Mouse (Mus musculus) urinary bladder, postnatal 25 days (tissue): Measurements from ENCODE around the gene Rapgef4.
"Not testable (repeated sequence)": the region's sequence is repeated elsewhere in the genome, so short reads cannot be mapped to it uniquely, and the experiment has no call there.

Experiments used
- DNase-seq: peaks from one replicate; pipeline ENCODE4 v3.0.0; 2022; ENCODE audit warnings: low spot score

Rapgef4 gene

DNA sequence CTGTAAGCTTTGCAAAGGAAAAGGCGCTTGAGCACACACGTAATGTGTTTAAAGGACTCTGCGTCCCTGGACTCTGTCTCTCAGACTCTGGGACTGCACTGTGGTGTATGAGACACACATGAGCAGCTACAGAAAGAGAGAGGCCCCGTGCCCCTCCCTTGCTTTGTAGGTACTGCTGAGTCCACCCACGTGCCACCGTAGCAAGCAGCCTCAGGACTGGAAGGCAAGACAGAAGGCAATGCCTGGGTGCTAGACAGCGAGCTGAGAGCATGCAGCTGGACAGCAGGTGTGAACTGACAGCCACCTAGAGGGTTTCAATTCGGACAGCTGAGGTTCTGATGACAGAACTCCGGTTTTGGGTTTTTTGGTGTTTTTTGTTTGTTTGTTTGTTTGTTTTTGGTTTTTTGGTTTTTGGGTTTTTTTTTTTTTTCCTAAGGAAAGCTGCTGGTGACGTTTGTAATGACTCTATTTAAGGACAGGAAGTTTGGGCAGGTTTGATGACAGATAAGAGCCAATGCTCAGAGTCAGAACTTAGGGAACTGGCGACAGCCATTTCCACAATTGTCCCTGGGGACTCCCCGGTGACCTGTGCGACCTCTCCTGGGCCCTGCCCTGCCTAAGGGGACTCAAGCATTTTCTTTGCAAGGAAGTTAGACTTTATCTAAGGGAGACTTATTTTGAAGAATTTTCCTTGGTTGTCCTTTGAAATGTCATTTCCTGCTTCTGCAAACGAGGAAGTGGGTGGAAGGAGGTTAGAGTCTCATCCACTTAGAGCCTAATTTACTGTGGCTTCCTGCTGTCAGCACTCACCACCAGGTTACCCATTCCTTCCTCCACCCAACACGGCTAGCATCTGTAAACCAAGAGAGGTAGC is 136.3 kb downstream of the Rapgef4 start:
- no peak for DNase-seq

DNA sequence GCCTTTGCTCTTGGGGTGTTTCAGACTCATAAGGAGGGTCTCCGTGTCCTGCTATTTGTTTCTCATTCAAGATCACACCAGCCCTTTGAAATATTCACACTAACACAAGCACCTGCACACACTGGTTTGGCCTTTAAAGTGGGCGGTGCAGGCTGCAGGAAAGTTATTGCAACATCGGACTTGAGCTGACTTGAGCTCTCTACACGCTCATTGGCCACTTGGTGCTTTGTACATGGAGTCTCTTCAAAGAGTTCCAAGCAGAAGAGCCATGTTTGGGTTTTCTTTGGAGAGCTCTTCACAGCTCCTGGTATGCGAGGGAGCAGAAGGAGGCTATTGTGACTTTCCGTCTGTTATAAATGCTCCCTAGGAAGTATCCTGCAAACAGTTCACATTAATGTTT is 139.2 kb downstream of the Rapgef4 start:
- DNase-seq = no peak

DNA sequence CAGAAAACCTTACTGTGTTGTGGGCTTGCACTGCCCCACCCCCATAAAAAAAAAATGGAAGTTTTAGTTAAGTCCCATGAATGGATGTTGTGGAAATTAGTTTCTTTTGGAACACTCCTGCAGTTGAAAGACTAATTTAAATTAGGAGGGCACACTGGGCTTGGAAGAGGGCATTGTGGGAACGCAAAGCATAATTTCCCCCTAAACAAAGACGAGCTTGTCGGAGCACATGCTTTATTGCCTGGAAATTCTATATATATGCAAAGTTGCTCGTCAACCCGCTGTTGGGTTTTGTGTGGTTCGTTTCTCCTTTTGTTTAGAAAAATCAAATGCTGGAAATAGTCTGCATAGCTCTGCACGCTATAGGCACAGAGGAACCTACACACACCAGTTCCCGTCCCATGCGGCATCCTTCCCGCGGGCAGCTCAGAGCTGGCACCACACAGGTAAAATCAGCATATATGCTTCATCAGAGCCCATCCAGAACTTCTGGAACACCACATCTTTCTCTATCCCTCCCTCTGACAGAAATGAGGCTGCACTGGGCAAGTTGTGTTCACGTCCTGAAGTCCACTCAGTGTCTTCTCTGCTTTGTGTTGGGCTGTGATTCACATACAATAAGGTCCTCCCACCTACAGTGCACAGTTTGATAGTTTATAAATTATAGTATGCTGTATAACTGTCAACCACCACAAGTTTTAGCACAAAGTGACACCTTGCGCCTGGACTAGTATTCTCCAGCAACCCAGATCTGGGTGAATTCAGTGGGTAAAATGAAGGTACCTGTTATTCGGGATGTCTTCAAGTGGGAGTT is 141.6 kb downstream of the Rapgef4 start:
- no peak for DNase-seq

DNA sequence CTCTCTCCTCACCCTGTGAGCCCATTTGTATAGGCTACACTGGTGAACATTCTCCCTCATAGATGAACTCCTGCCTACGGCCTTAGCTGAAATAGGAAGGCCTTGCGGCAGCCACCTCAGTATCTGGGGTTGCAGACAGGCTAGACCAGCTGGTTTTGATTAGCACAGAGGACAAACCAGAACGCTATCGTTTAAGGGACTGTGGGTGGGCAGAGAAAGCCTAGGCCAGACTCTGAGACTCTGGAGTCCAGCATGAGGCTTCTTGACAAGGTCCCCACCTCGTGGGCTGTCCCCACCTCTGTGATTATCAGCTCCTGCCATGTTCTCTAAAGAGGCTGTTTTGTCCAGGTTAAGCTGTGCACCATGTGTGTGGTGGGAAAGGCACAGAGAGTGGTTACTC is 142.8 kb downstream of the Rapgef4 start:
- no peak for DNase-seq

DNA sequence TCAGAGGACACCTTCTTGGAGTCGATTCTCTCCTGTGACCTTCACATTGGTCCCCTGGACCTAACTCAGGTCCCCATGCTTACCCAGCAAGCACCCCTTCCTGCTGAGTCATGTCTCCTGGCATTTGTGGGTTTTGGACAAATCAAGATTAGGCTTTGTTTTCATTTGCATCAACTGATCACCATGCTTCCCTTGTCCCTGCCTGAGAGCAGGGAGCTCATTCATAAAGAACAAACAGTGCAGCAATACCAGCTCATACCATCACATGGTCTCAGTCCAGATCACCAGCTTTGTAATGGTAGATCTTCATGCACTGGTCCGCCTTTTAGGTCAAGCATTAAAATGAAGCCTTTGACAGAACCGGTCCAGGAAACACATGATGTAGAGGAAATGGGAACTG is 144.7 kb downstream of the Rapgef4 start:
- no peak for DNase-seq

DNA sequence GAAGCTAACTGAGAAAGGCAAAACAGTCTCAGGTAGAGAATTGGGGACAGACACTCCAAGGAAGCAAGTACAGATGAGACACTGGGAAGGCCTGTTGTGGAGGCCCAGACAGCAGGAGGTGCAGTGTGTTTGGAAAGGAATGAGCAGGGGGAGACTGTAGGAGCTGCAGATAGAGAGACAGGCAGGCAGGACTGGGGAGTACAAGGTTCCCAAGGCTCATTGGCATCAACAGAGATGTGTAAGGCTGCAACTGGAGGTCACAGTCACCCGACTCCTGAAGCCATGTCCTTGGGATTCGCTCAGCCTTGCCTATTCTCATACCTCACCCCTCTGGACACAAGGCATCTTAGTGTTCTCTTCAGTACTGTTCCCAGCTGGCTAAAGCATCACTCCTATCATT is 145.4 kb downstream of the Rapgef4 start:
- DNase-seq = no peak

DNA sequence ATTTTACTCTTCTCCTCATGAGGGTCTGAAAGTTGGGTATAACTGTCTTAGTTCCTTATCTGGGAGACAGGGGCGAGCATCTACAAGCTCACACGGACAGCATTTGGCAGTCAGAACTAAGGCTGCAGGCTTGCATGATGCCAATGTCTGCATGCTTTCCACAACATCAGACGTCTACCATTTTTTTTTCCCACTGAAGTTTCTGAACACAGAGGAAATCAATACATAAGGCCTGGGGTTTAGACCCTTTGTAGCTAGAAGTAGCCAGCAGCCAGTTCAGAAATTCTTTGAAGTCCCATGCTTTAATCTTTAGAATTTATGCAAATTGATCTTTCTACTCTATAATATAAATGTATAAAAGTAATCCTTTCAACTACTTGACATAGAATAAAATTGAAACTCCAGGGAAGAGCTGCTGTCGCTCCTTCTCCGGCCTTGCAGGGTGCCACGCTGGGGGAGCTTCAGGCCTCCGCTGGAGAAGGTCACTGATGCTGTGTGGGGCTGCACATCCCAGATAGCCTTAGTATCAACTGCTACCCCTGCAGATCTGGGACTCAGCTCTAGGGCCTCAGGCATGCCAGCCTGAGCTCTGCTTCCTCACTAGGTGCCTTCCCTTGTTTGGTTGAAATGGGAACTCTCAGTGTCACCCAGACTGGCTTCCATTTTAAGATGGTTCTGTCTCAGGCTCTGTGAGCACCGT is 148.7 kb downstream of the Rapgef4 start:
- DNase-seq = no peak

DNA sequence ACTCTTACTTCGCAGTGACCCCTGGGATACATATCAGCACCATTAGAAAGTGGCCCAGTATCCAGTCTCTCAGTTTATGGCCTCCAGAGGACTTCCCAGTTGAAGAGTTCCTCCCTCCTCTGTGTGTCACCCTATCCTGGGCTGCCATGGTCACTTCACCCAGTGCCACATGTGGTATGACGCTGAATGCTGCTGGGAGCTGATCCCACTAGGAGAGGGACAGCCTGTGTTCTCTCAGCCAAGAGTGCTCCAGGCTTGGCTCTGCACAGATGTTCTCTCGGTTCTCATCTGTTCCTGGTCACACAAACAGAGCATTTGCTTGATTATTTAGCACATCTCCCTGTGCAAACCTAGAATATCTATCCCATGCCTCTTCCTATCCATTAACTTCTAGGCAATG is 151.2 kb downstream of the Rapgef4 start:
- DNase-seq = no peak

DNA sequence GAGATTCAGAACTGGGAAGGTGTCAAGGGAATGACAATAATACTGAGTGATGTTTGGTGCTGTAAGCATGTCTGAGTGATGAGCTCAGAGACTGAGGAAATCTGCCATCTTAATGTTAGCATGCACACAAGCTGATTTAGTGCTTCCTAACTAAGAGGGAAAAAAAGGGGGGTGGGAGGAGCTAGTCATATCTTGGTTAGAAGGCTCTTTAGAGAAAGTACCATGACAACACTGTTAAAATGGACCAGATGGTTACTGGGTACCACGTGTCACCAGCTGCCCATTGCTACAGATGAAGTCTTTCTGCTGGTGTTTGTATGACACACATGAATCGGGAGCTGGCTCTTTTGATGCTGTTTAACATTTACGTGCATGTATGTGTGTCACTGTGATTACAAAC is 155.0 kb downstream of the Rapgef4 start:
- no peak for DNase-seq

DNA sequence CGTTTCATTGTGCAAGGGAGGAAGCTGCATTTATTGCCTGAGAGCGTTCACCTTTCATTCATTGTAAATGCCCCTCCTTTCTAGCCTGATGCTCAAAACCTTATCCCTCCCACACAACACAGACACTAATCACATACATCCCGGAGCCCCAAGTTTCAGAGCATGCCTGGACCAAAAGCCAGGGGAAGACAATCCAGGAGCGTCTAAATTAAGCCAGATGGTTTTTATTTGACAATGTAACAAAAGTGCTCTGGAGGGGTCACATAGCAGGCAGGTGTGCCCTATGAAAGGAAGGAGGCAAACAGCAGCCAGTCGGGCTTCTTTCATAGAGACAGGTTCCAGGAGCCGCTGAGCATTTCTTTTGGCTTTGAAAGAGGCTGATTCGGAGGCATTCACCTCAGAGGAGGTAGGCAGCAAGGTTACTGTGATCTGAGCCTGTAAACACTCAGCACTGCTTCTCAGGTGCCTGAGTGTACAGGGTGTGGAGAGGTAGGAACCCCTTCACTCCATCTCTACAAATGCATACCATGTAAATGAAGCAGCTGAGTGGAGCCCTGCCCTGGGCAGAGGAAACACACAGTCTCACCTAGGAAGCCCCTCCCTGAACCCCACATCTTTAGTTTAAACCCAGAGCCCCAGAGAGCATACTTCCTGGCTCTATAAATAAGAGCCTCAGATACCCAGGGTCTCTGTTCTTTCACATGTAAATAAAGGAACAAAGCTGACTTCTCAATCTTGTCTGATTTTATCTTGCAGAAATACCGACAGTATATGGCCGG is 155.6 kb downstream of the Rapgef4 start:
- DNase-seq = no peak

DNA sequence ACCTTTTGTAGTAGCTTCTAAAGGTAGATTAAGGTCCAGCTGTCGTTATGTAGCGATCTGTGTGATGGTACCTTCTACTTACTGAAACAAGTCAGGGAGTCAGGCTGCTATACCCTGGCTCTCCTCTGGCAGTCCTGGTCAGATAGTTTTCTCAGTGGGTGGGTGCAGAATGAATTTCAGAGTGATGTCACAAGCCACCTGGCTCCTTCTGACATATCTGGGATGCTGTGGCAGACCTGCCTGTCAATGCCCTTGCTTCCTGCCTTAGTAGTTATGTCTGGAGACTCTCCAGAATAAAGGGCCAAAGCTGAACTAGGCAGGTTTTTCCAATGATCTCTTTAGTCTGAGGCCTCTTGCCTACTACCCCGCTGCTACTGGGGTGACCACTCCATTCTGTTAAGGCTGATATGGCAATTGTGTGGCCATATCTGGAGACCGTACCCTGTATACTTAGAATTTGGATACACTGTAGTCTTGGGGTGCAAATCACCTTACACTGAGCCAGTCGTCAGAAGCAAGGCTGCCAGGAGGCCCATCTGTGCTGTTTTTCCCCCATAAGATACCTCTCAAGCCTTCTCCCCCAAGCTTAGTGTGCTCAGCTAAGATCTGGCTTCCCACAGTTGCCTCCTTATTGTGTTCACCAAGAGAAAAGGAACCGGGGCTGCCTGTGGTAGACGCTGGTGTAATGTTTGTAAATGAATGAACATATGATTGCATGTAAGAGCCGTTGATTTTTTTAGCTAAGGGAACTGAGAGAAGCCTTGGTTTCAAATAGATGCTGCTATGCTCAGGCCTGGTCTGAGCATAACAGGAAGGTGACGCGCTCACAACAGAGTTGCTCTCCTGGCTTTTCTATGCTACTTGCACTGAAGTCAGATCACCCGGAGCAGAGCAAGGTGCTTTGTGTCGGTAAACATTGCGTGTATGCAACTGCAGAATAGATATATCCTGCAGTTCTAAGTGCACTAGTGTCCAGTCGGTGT is 159.1 kb downstream of the Rapgef4 start:
- DNase-seq = no peak

DNA sequence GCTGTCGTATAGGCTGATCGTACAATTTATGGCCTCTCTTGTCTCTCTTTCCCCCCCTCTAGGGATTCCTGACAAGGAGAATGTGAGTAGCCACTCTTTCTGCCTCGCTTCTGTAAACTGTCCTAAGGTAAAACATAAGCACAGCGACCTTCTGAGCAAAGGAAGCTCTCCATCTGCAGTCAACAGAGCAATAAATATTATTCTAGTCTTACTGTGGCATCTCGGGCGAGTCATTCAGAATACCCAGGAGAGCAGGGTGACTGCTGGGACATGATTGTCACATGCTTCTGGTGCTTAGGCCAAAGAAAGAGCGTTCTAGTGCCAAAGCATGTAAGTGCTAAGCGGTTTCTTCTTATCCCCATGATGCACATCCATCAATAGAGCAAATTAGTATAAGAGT is 160.1 kb downstream of the Rapgef4 start:
- no peak for DNase-seq

DNA sequence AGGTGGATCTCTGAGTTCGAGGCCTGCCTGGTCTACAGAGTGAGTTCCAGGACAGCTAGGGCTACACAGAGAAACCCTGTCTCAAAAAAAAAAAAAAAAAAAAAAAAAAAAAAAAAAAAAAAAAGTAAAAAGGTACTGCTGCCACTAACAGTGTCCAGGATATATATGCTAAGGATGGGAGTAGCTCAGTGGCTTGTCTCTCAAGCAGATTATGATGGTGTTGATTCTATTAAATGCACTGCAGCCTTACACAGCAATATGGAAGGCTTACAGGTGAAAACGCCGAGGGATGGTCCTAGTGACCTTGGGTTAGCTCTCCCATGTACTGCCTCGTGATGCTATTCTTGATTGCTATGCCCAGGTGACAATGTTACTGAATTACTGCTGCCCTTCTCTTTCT is 160.7 kb downstream of the Rapgef4 start:
- DNase-seq = not testable (repeated sequence)

DNA sequence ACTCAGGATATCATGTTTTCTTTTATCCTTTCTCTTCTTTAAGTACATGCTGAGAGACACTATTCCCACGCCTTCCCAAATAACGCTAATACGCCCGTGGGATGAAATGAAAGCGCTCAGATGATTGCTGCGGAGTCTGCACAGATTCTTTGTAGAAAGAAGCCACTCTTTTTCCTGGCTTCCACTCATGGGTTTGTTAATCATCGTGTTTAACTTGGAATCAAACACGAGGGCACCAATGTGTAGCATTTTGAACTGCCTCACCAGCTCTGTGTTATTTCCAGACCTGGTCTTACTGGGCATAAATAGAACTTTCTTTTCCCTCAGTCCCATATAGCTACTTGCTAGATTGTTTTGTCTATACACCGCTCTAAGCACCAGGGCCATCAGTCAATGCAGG is 162.4 kb downstream of the Rapgef4 start:
- no peak for DNase-seq

DNA sequence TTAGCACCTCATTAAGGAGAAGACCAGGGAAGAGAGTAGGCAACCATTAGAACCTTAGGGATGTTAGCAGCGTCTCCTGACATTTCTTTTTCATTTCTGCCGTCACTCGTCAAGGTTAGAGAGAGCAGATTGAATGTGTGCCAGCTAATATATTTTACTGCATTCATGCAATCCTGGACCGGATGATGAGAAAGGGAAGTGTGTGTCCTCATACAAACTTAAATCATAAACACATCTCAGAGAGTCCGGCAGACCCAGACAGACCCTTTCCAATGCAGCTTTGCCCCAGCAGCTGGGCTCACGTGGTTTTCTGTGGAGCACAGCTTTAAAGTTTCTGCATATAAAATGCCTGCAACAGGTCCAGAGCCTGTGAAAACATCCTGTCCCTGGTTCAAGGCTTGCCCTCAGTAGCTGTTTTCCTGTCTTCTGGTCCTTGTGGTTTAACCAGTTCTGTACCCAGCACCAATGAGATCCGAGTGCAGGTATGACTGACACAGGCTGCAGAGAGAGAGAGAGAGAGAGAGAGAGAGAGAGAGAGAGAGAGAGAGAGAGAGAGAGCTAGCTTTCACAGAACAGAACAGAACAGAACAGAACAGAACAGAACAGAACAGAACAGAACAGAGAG is 163.6 kb downstream of the Rapgef4 start:
- no peak for DNase-seq

DNA sequence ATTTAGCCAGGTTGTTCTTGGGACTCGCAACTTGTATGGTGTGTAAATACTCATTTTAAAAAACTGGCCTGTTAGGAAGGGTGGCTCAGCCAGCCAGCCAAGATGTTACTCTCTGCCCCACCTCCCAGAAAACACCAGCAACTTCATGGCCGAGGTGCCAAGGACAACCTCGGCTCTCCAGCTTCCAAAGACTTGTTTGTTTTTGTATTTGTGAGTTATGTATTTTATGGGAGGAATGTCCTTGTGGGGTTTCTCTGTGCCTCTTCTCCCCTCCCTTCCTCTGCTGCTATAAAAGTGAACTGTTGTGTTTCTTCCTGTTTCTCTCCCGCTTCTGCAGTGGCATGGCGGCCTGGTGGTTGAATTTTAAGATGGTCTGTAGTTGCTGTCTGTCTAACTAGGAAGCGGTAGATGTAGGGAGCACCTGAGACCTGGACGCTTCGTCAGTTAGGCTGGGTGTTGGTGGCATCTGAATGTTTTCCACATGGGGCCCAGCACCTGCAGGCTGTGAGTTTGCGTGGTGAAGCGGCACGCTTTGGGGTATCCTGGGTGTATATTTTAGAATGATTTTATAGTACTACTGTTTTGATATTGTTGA is 164.3 kb downstream of the Rapgef4 start:
- no peak for DNase-seq

DNA sequence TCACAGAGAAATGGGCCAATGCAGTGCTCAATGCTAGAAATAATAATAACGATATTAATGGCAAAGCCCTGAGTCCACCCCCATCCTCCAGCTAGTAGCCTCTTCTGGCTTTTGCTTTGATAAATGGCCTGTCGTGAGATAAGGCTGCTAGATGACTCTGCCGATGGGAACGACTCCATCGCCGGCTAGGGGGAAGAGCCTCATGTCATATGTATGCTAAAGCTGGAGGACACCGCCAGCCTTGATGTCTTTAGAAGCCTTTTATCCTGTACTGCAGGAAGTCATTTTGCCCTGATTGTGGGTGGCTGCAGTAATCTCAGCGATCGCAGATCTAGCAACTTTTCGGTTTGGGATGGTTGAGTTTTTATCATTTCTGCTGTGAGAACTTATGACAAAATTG is 165.0 kb downstream of the Rapgef4 start:
- no peak for DNase-seq

DNA sequence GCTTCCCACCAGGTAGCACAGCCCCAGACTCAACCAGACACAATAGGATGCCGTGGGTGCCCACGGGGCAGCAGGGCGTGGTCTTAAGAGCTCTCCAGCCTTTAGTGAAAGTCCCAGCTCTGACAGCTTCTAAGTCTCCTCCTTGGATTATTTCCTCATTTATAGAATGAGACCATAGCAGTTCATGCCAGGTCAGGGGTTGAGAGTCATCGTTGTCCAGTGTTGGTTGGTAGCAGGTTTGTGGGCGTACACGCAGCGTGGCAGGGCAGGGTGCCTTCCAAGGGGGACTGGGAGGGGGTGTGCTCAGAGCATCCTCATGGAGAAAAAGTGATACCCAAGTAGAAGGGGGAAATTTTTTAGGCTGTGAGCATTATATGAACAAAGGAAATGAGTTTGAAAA is 166.2 kb downstream of the Rapgef4 start:
- no peak for DNase-seq

DNA sequence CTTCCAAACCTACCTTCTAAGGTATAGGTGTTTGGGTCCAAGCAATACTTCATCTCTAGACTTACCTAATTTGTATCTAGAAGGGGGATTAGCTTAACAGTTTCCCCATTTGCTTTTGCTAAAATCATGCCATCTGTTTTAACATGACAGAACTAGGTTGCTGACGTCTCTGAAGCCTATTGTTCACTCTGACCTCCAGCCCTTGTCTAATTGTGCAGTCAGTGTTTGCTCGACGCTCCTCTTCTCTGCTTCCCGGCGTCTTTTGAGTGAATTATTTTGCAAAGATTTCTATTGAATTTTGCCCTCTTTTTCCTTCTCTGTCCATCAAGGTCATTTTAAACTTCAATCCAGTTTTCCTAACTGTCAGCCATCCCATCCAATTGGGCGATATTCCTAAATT is 166.7 kb downstream of the Rapgef4 start:
- no peak for DNase-seq

DNA sequence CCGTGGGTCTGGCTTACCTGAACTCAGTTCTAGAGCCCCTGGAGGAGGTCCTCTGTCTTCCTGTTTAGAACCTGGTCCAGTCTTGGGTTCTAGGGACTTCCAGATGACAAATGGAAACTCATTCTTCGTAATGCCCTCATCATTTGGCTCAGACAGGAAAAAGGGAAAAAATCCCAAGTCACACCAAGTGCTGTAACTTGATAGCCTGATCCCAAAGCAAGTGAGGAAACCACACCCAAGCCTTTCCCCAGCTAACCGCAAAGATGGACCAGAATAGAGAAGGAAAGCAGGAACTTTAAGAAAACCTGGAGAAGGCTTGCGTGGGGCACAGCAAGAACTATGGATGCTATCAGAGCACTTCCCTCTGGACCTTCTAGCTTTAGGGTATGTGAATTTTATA is 167.6 kb downstream of the Rapgef4 start:
- DNase-seq = no peak
